Mouse (Mus musculus) left cerebral cortex, postnatal 36 days (tissue): ENCODE measurements around the gene Src. TPM values are rescaled to one million over a fixed set of nuclear protein-coding genes. Genes with fewer than 3 reads are reported as not detected.

Source experiments
- DNase-seq, 2 experiments: peaks; one replicate each; pipeline ENCODE4 v3.0.0; 2021 to 2022; ENCODE audit warnings: low spot score in 2 of 2, mixed read lengths in 1 of 2
- intact Hi-C: fragments of 180-260 bp; cut with DNase I; formaldehyde crosslinking; loops from one replicate; pipeline ENCODE4 v1.15.1; 2025
- total RNA-seq, 2 experiments: library from RNA; stranded (reverse); gene quantifications; 2 replicates each; pipeline ENCODE4 v1.2.3; 2021

The Src gene
- total RNA-seq, 2 experiments from 2014 or later: 130 to 131 TPM

DNA sequence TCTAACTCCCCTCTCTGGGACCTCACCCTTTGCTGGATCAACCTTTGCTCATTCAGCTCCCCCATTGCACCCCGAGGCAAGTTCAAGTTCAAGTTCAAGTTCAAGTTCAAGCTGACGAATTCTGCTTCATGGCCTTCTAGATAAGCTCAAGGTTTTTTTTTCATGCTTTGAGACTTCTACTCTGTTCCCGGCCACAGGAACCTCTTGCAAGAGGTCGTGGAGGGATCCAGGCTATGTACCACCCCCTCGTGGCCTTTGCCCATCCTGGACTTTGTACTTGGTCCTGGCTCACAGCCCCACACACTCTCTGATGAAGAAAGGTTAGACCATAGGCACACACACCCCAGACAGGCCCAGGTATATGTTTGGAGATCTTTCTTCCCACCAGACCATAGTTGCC lies 90.9 kb downstream of the Src start:
- intact Hi-C loops: no loop called here

DNA sequence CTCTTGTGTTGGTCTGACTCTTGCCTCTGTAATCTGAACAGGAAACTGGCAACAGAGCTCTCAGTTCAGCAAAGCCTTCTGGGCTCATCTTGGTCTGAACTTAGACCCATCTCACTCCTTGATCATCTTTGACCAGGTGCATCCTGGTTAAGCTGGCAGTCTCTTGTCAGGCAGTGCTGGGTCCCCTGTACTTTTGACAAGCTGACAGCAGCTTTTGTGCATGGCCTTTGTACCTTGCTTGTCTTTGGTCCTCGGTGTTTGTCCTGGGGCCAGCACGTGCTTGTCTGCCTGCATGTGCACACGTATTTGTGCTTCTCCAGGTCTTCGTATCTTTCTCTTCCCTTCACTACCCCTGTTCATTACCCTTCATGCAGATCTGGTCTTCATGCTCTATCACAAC lies 91.8 kb downstream of the Src start:
- intact Hi-C loops: no loop called here
- DNase-seq: no peak

More for the DNA sequence above, 90.9 kb downstream of the Src start:
- no peak for DNase-seq

DNA sequence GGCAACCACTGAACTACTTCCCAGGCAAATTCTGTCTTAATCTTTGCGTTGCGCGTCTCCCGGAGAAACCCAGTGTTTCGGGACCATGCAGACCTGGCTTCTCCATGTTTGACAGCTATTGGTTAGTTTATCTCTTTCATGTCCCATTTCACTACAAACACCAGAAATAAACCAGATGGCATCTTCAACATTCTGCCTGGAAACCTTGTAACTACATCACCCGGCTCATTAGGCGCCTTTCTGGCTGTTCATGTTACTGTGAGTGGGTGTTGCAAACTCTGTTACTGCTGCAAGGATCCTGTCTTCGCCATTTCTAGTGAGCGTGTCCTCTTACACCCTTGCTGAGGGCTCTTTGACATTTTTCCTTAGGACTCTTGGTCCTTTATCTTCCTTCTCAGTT lies 94.6 kb downstream of the Src start:
- DNase-seq: no peak
- intact Hi-C loops: no loop called here

- DNase-seq: no peak
- intact Hi-C loops: no loop called here
Measured at GRCm38 (mm10) chr2:157513737-157514208, 95.5 kb downstream of the Src start.

GRCm38 (mm10) chr2:157514353-157514752 lies 96.1 kb downstream of the Src start:
- DNase-seq: no peak
- intact Hi-C loops: no loop called here

GRCm38 (mm10) chr2:157517526-157517925 lies 99.3 kb downstream of the Src start:
- intact Hi-C loops: no loop called here
- DNase-seq: no peak

DNA sequence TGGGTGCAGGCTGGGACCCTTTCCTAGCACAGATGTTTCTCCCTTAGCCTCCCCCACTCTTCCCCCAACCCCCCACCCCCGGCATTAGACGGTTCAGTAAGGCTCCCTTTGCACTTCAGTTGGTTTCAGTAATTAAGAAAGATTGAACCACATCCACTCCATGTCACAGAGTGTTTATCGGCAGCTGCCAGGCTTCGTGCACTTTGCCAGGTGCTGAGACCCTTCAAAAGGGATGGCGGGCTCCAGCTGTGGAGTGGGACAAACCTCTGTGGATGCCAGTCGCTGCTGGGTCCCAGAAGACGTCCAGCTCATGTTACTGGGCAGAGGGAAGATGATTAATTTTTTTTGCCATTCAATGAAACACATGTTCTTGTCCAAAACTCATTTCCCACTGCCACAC lies 100.2 kb downstream of the Src start:
- DNase-seq: no peak
- intact Hi-C loops: no loop called here

GRCm38 (mm10) chr2:157519452-157519851 lies 101.2 kb downstream of the Src start:
- no peak for DNase-seq
- intact Hi-C loops: no loop called here

DNA sequence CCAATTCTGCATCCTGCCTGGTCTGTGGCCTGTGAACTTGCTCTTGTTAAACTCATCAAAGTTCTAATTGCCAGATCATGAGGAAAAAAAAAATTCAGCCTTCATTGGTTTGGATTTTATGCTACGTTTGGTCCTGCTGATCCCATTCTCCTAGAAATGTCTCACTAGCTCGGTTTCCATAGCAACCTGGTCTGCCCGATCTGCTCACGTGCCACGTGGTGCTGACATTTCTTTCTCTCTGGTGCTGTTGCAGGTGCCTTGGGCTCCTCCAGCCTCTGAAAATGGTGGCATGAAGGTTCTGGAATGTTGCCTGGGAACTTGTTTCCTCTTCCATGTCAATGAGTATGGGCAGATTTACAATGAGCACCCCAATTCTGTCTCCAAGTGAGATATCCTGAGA lies 102.3 kb downstream of the Src start:
- intact Hi-C loops: no loop called here

More for the DNA sequence above, 102.3 kb downstream of the Src start:
- peak in 1 of 2 experiments; percentile 49 for DNase-seq

Other genes starting within 250 kb of the Src start
- 1 to 10 TPM; 1.2 to 2.1 TPM for gene Rbl1, start 213.9 kb upstream of the Src start, total RNA-seq
- gene Rpn2, start 139.4 kb upstream of the Src start, total RNA-seq: 100 to 1,000 TPM; 124 to 128 TPM
- 1 to 10 TPM; 1.8 to 1.9 TPM for gene Mroh8, start 138.9 kb upstream of the Src start, total RNA-seq
- not detected for gene Ghrh, start 70.9 kb upstream of the Src start, total RNA-seq
- 10 to 100 TPM; 65.5 to 67.4 TPM for gene Manbal, start 50.9 kb upstream of the Src start, total RNA-seq
- 100 to 1,000 TPM; 188 to 255 TPM for gene Nnat, start 141.6 kb downstream of the Src start, total RNA-seq
- gene Blcap, start 152.8 kb downstream of the Src start, total RNA-seq: 100 to 1,000 TPM in 1 of 2 experiments, 10 to 100 TPM in 1; 90.4 to 113 TPM